Mouse (Mus musculus) heart, embryonic 12.5 days (tissue): ENCODE results near the gene Pde2a. TPM values are rescaled to one million over a fixed set of nuclear protein-coding genes. Genes with fewer than 3 reads are reported as not detected.

Experiments
- ATAC-seq: fragments of 200-750 bp; cut with Nextera tagmentation; 2 replicates; pipeline ENCODE4 v1.8.0; 2017; ENCODE audit warnings: moderate TSS enrichment, moderate library complexity; ENCODE audit not compliant: insufficient number of reproducible peaks, low FRiP score
- H3K27ac ChIP-seq: fragments of 300-500 bp; sonication (generic); 2 replicates; pipeline ENCODE4 v1.5.1; 2016; ENCODE audit warnings: mild to moderate bottlenecking, moderate library complexity; ENCODE audit not compliant: poor library complexity, severe bottlenecking
- H3K27me3 ChIP-seq: fragments of 300-500 bp; sonication (generic); replicated peaks from 2 replicates; pipeline ENCODE4 v1.6.1; 2016; ENCODE audit warnings: mild to moderate bottlenecking, moderate library complexity
- H3K36me3 ChIP-seq: fragments of 300-500 bp; sonication (generic); 2 replicates; pipeline ENCODE4 v1.6.1; 2016; ENCODE audit warnings: mild to moderate bottlenecking, moderate library complexity
- H3K4me1 ChIP-seq: fragments of 300-500 bp; sonication (generic); replicated peaks from 2 replicates; pipeline ENCODE4 v1.6.1; 2016; ENCODE audit warnings: mild to moderate bottlenecking
- H3K4me2 ChIP-seq: fragments of 300-500 bp; sonication (generic); 2 replicates; pipeline ENCODE4 v1.6.1; 2016; ENCODE audit warnings: mild to moderate bottlenecking, moderate library complexity
- H3K4me3 ChIP-seq: fragments of 300-500 bp; sonication (generic); 2 replicates; pipeline ENCODE4 v1.5.1; 2016; ENCODE audit warnings: mild to moderate bottlenecking
- H3K9ac ChIP-seq: fragments of 300-500 bp; sonication (generic); 2 replicates; pipeline ENCODE4 v1.6.1; 2016; ENCODE audit warnings: mild to moderate bottlenecking, moderate library complexity
- H3K9me3 ChIP-seq: fragments of 300-500 bp; sonication (generic); replicated peaks from 2 replicates; pipeline ENCODE4 v1.6.1; 2016; ENCODE audit warnings: mild to moderate bottlenecking, moderate library complexity
- WGBS: fragments of 180-500 bp; shearing (Covaris S2); methylation state at CpG from one replicate; pipeline ENCODE4 v1.1.7; 2016; 5-methylcytosine and 5-hydroxymethylcytosine counted together
- polyA plus RNA-seq: library from polyadenylated mRNA; unstranded; fragments of >200 nt; fragmentation: Nextera tagmentation; extraction: Ambion mirVana; gene quantifications from 2 replicates; pipeline ENCODE4 v1.2.1, GENCODE M21; 2016

Gene Pde2a
- polyA plus RNA-seq: 3.2 and 6.2 TPM in 2 replicates

GRCm38 (mm10) chr7:101421529-101421928 lies at the start of gene Pde2a:
Pde2a (plus strand) TSS chr7:101421691.
- Histone ChIP-seq H3K4me2 (no peak within 1 kb of the TSS), H3K9me3 (no peaks in the 10 kb centered on the region), H3K27ac (no peak within 1 kb of the TSS), H3K4me3 (no peak within 1 kb of the TSS), H3K27me3 (peaks cover 81% of the 10 kb centered on the region), H3K36me3 (no peaks in the 10 kb centered on the region), H3K4me1 (no peaks in the 10 kb centered on the region), H3K9ac (no peak within 1 kb of the TSS)
- 15% methylated on average over 6 of the region's 6 CpGs for WGBS
- no peak for ATAC-seq

GRCm38 (mm10) chr7:101373082-101373481 lies 48.4 kb upstream of the Pde2a start:
- Histone ChIP-seq H3K36me3 (no peaks in the 10 kb centered on the region), H3K4me1 (peaks cover 9% of the 10 kb centered on the region), H3K27me3 (peaks cover 10% of the 10 kb centered on the region), H3K4me3 (no peak overlapping the region), H3K9ac (no peak overlapping the region), H3K27ac (no peak overlapping the region), H3K4me2 (no peak overlapping the region), H3K9me3 (0 out of 2 replicates have a peak, but pooled peaks cover 2% of the 10 kb centered on the region)
- 78% methylated on average over 26 of the region's 26 CpGs for WGBS
- no peak for ATAC-seq

GRCm38 (mm10) chr7:101374155-101374554 lies 47.3 kb upstream of the Pde2a start:
- H3K4me3 ChIP-seq: no peak overlapping the region
- no peak overlapping the region for H3K9ac ChIP-seq
- ATAC-seq: no peak

GRCm38 (mm10) chr7:101376701-101377340 lies 44.7 kb upstream of the Pde2a start:
- Histone ChIP-seq H3K27ac (no peak overlapping the region), H3K27me3 (peaks cover 10% of the 10 kb centered on the region), H3K4me2 (no peak overlapping the region), H3K9me3 (no peaks in the 10 kb centered on the region), H3K4me3 (no peak overlapping the region), H3K36me3 (no peaks in the 10 kb centered on the region), H3K4me1 (peaks cover 28% of the 10 kb centered on the region), H3K9ac (no peak overlapping the region)
- no peak for ATAC-seq
- 82% methylated on average over 10 of the region's 10 CpGs for WGBS

More at GRCm38 (mm10) chr7:101374155-101374554, 47.3 kb upstream of the Pde2a start:
- H3K9me3 ChIP-seq: 0 out of 2 replicates have a peak, but pooled peaks cover 2% of the 10 kb centered on the region
- H3K27me3 ChIP-seq: peaks cover 10% of the 10 kb centered on the region
- H3K4me2 ChIP-seq: no peak overlapping the region
- no peak overlapping the region for H3K27ac ChIP-seq
- H3K4me1 ChIP-seq: peaks cover 20% of the 10 kb centered on the region
- no peaks in the 10 kb centered on the region for H3K36me3 ChIP-seq

GRCm38 (mm10) chr7:101377741-101378262 lies 43.7 kb upstream of the Pde2a start:
- Histone ChIP-seq H3K27me3 (peaks cover 9% of the 10 kb centered on the region), H3K36me3 (no peaks in the 10 kb centered on the region), H3K4me3 (peak overlapping the region; percentile 17; the same call in 1 of the 2 replicates), H3K4me1 (peaks cover 28% of the 10 kb centered on the region), H3K27ac (peak overlapping the region; percentile 53), H3K9ac (peak overlapping the region; percentile 45), H3K4me2 (peak overlapping the region; percentile 49), H3K9me3 (no peaks in the 10 kb centered on the region)
- WGBS: 30% methylated on average over 7 of the region's 7 CpGs
- peak; percentile 65 for ATAC-seq

- no peaks in the 10 kb centered on the region for H3K36me3 ChIP-seq
- peak overlapping the region; percentile 45; the same call in 1 of the 2 replicates for H3K9ac ChIP-seq
- H3K27ac ChIP-seq: peak overlapping the region; percentile 17
- H3K4me2 ChIP-seq: peak overlapping the region; percentile 49
- H3K27me3 ChIP-seq: peaks cover 4% of the 10 kb centered on the region
- WGBS: 57% methylated on average over 3 of the region's 3 CpGs
- H3K9me3 ChIP-seq: no peaks in the 10 kb centered on the region
- peaks cover 31% of the 10 kb centered on the region for H3K4me1 ChIP-seq
- ATAC-seq: no peak
- H3K4me3 ChIP-seq: peak overlapping the region; percentile 6; the same call in 1 of the 2 replicates
These were observed 43.2 kb upstream of the Pde2a start for GRCm38 (mm10) chr7:101378285-101378684.

- H3K4me1 ChIP-seq: peaks cover 31% of the 10 kb centered on the region
- peak overlapping the region; percentile 17; the same call in 1 of the 2 replicates for H3K27ac ChIP-seq
- no peak for ATAC-seq
- no peaks in the 10 kb centered on the region for H3K36me3 ChIP-seq
- peak overlapping the region; percentile 6; the same call in 1 of the 2 replicates for H3K4me3 ChIP-seq
- H3K9ac ChIP-seq: peak overlapping the region; percentile 45; the same call in 1 of the 2 replicates
- H3K27me3 ChIP-seq: no peaks in the 10 kb centered on the region
- no peaks in the 10 kb centered on the region for H3K9me3 ChIP-seq
- 50% methylated on average over 5 of the region's 5 CpGs for WGBS
- H3K4me2 ChIP-seq: peak overlapping the region; percentile 49
These were observed 42.6 kb upstream of the Pde2a start for GRCm38 (mm10) chr7:101378796-101379465.

- H3K9ac ChIP-seq: 0 out of 2 replicates have a peak overlapping the region, but pooled peaks have one; percentile 37
- no peak overlapping the region for H3K4me3 ChIP-seq
- ATAC-seq: no peak
- no peak overlapping the region for H3K27ac ChIP-seq
- 0 out of 2 replicates have a peak overlapping the region, but pooled peaks have one; percentile 49 for H3K4me2 ChIP-seq
- H3K27me3 ChIP-seq: no peaks in the 10 kb centered on the region
- WGBS: 69% methylated on average over 2 of the region's 2 CpGs
- no peaks in the 10 kb centered on the region for H3K9me3 ChIP-seq
- no peaks in the 10 kb centered on the region for H3K36me3 ChIP-seq
- peaks cover 35% of the 10 kb centered on the region for H3K4me1 ChIP-seq
These were observed 41.8 kb upstream of the Pde2a start for GRCm38 (mm10) chr7:101379732-101380131.

- Histone ChIP-seq H3K4me1 (peaks cover 51% of the 10 kb centered on the region), H3K9ac (no peak overlapping the region), H3K27ac (no peak overlapping the region), H3K4me3 (no peak overlapping the region), H3K4me2 (no peak overlapping the region), H3K36me3 (0 out of 2 replicates have a peak, but pooled peaks cover under 1% of the 10 kb centered on the region), H3K27me3 (no peaks in the 10 kb centered on the region), H3K9me3 (no peaks in the 10 kb centered on the region)
- ATAC-seq: no peak
- 74% methylated on average over 6 of the region's 6 CpGs for WGBS
These were observed 40.0 kb upstream of the Pde2a start for GRCm38 (mm10) chr7:101381512-101381911.

- Histone ChIP-seq H3K27me3 (no peaks in the 10 kb centered on the region), H3K4me2 (no peak overlapping the region), H3K27ac (no peak overlapping the region), H3K4me3 (no peak overlapping the region), H3K4me1 (peaks cover 49% of the 10 kb centered on the region), H3K9ac (no peak overlapping the region), H3K9me3 (no peaks in the 10 kb centered on the region), H3K36me3 (0 out of 2 replicates have a peak, but pooled peaks cover 6% of the 10 kb centered on the region)
- 66% methylated on average over 8 of the region's 8 CpGs for WGBS
- no peak for ATAC-seq
These were observed 39.1 kb upstream of the Pde2a start for GRCm38 (mm10) chr7:101382378-101382777.

- Histone ChIP-seq H3K27me3 (no peaks in the 10 kb centered on the region), H3K4me1 (peaks cover 37% of the 10 kb centered on the region), H3K36me3 (peaks cover 20% of the 10 kb centered on the region), H3K9ac (no peak overlapping the region), H3K4me3 (no peak overlapping the region), H3K9me3 (no peaks in the 10 kb centered on the region), H3K27ac (no peak overlapping the region), H3K4me2 (no peak overlapping the region)
- WGBS: 60% methylated on average over 3 of the region's 3 CpGs
- no peak for ATAC-seq
These were observed 37.7 kb upstream of the Pde2a start for GRCm38 (mm10) chr7:101383756-101384155.
